Mouse (Mus musculus): Measurements from ENCODE around the gene Alkbh3. TPM values are rescaled to one million over a fixed set of nuclear protein-coding genes. Genes with fewer than 3 reads are reported as not detected.

The Alkbh3 gene
- total RNA-seq, 2 experiments from 2014 or later, result 54.2 to 59.3 TPM

DNA sequence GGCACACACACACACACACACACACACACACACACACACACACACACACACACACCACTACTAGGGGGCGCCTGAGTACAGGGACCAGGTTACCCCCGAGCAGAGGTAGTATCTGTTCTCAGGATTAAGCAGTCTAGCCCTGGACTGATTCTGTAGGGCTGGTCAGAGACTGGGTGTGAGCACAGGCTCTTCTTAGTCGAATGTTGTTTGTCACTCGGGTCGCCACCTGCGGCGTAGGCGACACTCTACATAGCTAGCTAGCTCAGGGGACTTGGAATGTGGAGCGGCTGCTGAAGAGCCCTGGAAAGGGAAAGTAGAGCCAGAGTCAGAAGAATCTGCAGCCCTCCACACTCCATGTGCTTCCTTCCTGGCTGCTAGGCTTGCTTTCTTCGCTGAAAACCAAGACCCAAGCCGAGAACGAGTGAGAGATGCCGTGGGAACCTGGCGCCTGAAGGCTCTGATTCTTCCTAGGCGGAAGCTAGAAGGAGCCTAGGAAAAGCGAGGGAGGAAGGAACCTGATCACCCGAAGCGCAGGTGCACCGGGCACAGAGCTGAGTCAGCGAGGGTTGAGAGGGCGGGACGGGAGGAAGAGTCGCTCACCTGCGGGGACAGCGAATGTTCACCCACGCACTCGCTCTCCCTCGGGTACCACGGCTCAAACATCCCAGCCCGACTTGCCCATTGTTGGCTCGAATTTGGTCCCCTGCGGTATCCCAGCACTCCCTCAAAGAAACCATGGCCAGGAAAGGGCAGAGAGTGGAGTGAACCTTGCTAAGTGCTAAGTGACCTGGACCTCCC lies 55.6 kb downstream of the Alkbh3 start:
- DNase-seq, result no peak

DNA sequence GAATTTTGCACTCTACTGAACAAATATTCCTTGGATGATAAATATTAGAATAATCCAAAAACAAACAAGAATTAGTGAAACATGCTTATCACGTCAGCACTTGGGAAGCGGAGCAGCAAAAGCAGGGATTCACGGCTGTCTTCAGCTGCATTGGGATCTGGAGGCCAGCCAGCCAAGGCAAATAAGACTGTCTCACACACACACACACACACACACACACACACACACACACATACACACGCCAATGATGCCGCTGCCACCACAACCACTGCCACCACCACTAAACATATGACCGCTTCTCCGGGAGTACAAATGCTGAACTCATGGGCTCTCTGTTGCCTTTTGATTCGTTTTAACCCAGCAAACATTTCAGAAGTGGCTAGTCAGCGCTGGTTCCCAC lies 56.9 kb downstream of the Alkbh3 start:
- DNase-seq, result no peak

DNA sequence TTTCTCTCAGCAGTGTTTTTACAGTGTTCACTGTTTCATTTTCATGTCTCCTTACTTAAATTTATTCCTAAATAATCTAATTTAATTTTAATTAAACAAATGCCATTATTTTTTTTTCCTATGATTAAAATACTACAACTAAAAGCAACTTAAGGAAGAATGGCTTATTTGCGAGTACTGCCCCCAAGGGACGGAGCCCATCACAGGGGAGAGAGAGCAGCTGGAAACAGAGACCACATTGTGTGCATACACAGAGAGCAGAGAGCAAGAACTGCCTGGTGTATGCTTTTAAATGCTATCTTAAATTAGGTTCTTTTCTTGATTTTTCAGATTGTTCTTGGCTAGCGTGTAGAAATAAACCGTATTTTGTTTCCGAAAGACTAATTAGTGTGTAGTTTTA lies 63.6 kb downstream of the Alkbh3 start:
- DNase-seq, result no peak

DNA sequence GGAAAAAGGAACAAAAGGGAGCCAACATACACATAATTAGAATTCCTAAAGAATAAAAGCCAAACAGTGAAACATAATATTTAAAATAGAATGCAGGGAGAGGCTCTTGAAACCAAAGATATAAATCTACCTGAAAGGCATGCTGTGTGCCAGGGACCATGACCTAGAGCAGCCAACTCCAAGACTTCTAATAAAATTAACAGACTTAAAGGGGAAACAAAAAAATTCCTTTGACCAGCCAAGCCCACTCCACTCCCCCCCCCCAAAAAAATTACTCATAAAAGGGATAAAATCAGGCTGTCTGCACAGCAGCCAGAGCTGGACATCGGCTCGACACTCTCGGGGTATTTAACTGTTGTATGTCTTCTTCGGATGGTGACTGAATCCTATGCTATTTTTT lies 65.8 kb downstream of the Alkbh3 start:
- no peak for DNase-seq

DNA sequence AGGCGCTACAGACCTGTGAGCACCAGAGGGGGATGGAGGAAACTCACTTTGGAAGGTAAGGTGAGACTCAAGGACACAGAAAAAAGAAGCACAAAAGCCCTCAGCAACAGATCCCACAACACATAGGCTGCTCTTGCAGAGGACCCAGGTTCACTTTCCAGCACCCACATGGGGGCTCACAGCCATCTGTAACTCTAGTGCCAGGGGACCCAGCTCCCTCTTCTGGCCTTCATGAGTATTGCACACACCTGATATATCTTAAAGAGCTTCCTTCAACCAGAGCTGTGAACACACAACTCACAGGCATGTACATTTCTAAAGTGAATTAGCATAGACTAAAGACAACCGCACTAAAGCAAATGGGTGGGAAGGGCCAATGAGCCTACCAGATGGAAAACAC lies 66.5 kb downstream of the Alkbh3 start:
- no peak for DNase-seq

DNA sequence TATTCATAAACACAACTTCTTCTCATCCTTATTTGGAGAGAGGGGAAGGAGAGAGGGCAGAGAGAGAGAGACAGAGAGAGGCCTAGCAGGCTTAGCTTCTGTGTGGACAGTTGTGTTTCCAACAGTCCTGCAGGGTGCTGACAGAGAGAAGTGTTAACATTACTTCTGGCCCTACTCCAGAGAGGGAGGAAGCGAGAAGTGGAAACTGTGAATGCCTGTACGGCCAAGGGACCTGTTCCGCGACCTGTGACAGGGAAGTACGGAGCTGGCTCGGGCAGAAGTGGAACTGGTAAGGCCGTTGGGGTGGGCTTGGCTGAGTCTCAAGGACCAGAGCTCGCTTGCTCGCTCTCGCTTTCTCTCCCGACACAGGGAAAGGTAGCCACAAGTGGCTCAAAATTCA lies 68.9 kb downstream of the Alkbh3 start:
- no peak for DNase-seq

DNA sequence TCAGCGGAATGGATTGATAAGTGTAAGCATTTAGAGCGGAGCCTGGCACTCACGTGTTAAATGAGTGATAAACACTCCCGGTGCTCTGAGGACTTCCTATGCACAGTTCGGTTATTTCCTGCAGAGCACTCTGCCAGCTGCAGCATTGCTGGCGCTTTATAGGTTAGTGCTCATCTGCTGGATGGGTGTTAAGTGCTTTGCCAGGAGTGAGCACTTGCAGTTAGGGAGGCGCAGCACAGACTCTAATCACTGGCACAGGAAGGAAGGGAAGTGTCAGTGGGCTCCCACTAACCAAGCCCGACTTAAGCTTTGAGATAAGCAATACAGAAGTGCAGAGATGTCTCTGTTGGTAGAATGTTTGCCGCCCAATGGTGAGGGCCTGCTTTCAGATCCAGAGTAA lies 72.1 kb downstream of the Alkbh3 start:
- DNase-seq, result no peak

Other genes starting within 250 kb of the Alkbh3 start
- gene Ext2, start 188.2 kb downstream of the Alkbh3 start, total RNA-seq (2021), result 10 to 100 TPM; 30.7 to 34.6 TPM
- 1 to 10 TPM; 2.3 to 4.1 TPM for gene Accs, start 160.9 kb downstream of the Alkbh3 start, total RNA-seq (2021)
- not detected for gene Accsl, start 141.7 kb downstream of the Alkbh3 start, total RNA-seq (2021)
- gene Gm13889, start 53.6 kb downstream of the Alkbh3 start, total RNA-seq (2021), result 1 to 10 TPM; 8.3 to 8.8 TPM
- not detected for gene Gm27027, start 14.5 kb downstream of the Alkbh3 start, total RNA-seq (2021)
- 10 to 100 TPM in 1 of 2 experiments, 1 to 10 TPM in 1; 6.9 to 11.1 TPM for gene Hsd17b12, start 147.2 kb upstream of the Alkbh3 start, total RNA-seq (2021)

All from gastrocnemius, postnatal 25 days (tissue).